Mouse (Mus musculus) ES-Bruce4 (cell line): ENCODE results near the gene Cped1.

Experiments
- CTCF ChIP-seq: IDR thresholded peaks from one replicate; pipeline ENCODE4 v1.8.1; 2011; ENCODE audit warnings: low read depth, low read length
- EP300 ChIP-seq: IDR thresholded peaks from 2 replicates; pipeline ENCODE4 v1.6.1; 2011; ENCODE audit warnings: low read depth, low read length; ENCODE audit not compliant: insufficient read depth
- POLR2A ChIP-seq: IDR thresholded peaks from one replicate; pipeline ENCODE4 v1.8.1; 2011; ENCODE audit warnings: low read length; ENCODE audit not compliant: insufficient read depth

- TF ChIP-seq EP300 (no peak), POLR2A (no peak), CTCF (no peak)
Observed at GRCm38 (mm10) chr6:22051526-22051925, 65.8 kb downstream of the Cped1 start.
